Mouse (Mus musculus) midbrain, embryonic 11.5 days (tissue): ENCODE measurements around the gene Sipa1l3. TPM values are rescaled to one million over a fixed set of nuclear protein-coding genes. Genes with fewer than 3 reads are reported as not detected.

ENCODE experiments used
- ATAC-seq: fragments of 200-750 bp; cut with Nextera tagmentation; 2 replicates; pipeline ENCODE4 v1.8.0; 2017; ENCODE audit warnings: moderate TSS enrichment, moderate library complexity; ENCODE audit not compliant: low FRiP score
- DNase-seq: peaks from one replicate; pipeline ENCODE4 v3.0.0; 2015; ENCODE audit warnings: low spot score; ENCODE audit errors: missing footprints
- H3K27ac ChIP-seq: fragments of 300-500 bp; sonication (generic); 2 replicates; pipeline ENCODE4 v1.5.1; 2014; ENCODE audit warnings: low read depth, low read length
- H3K27me3 ChIP-seq: fragments of 300-500 bp; sonication (generic); 2 replicates; pipeline ENCODE4 v1.6.1; 2014; ENCODE audit warnings: mild to moderate bottlenecking, low read length, moderate library complexity, mixed read lengths; ENCODE audit not compliant: control insufficient read depth, insufficient read depth
- H3K36me3 ChIP-seq: fragments of 300-500 bp; sonication (generic); 2 replicates; pipeline ENCODE4 v1.6.1; 2014; ENCODE audit warnings: mild to moderate bottlenecking, low read length, moderate library complexity, mixed read lengths; ENCODE audit not compliant: control insufficient read depth, insufficient read depth
- H3K4me1 ChIP-seq: fragments of 300-500 bp; sonication (generic); 2 replicates; pipeline ENCODE4 v1.6.1; 2014; ENCODE audit warnings: low read length; ENCODE audit not compliant: control insufficient read depth, insufficient read depth
- H3K4me2 ChIP-seq: fragments of 300-500 bp; sonication (generic); 2 replicates; pipeline ENCODE4 v1.6.1; 2014; ENCODE audit warnings: mild to moderate bottlenecking, moderate library complexity
- H3K4me3 ChIP-seq: fragments of 300-500 bp; sonication (generic); 2 replicates; pipeline ENCODE4 v1.5.1; 2014; ENCODE audit warnings: low read depth, low read length
- H3K9ac ChIP-seq: fragments of 300-500 bp; sonication (generic); 2 replicates; pipeline ENCODE4 v1.6.1; 2014; ENCODE audit warnings: low read length
- H3K9me3 ChIP-seq: fragments of 300-500 bp; sonication (generic); 2 replicates; pipeline ENCODE4 v1.6.1; 2016; ENCODE audit warnings: low read length; ENCODE audit not compliant: control insufficient read depth
- WGBS: fragments of 180-500 bp; shearing (Covaris S2); extraction: QIAGEN DNeasy Blood & Tissue Kit; methylation state at CpG from one replicate; pipeline ENCODE4 v1.1.7; 2014; 5-methylcytosine and 5-hydroxymethylcytosine counted together
- polyA plus RNA-seq: library from polyadenylated mRNA; unstranded; fragments of >200 nt; fragmentation: Nextera tagmentation; extraction: Ambion mirVana; gene quantifications from 2 replicates; pipeline ENCODE4 v1.2.1, GENCODE M21; 2014

Sipa1l3 gene
- polyA plus RNA-seq: 5.8 and 7.8 TPM in 2 replicates

- no peaks in the 10 kb centered on the region for H3K9me3 ChIP-seq
- H3K4me3 ChIP-seq: peak within 1 kb of the TSS; percentile 85
- DNase-seq (peak; percentile 99), ATAC-seq (peak; percentile 98)
- peak within 1 kb of the TSS; percentile 79 for H3K9ac ChIP-seq
- H3K4me2 ChIP-seq: peak within 1 kb of the TSS; percentile 90
- peaks cover 16% of the 10 kb centered on the region for H3K4me1 ChIP-seq
- H3K27ac ChIP-seq: peak within 1 kb of the TSS; percentile 4; the same call in 1 of the 2 replicates
- under 1% methylated on average over 86 of the region's 88 CpGs for WGBS
- H3K27me3 ChIP-seq: peaks cover 4% of the 10 kb centered on the region; the same call in 1 of the 2 replicates
- H3K36me3 ChIP-seq: no peaks in the 10 kb centered on the region
Observed at GRCm38 (mm10) chr7:29518421-29519210, at the start of gene Sipa1l3. TSS of gene Sipa1l3 (minus strand) at chr7:29518641.

GRCm38 (mm10) chr7:29563006-29563405 is 44.6 kb upstream of the Sipa1l3 start:
- no peak overlapping the region for H3K27ac ChIP-seq
- H3K27me3 ChIP-seq: no peaks in the 10 kb centered on the region
- H3K4me2 ChIP-seq: no peak overlapping the region
- no peaks in the 10 kb centered on the region for H3K36me3 ChIP-seq
- H3K4me3 ChIP-seq: no peak overlapping the region
- WGBS: 95% methylated on average over 10 of the region's 10 CpGs
- H3K9me3 ChIP-seq: no peaks in the 10 kb centered on the region
- H3K4me1 ChIP-seq: no peaks in the 10 kb centered on the region
- no peak for DNase-seq
- H3K9ac ChIP-seq: no peak overlapping the region
- ATAC-seq: no peak

- no peaks in the 10 kb centered on the region for H3K4me1 ChIP-seq
- H3K27ac ChIP-seq: no peak overlapping the region
- no peak overlapping the region for H3K9ac ChIP-seq
- H3K27me3 ChIP-seq: no peaks in the 10 kb centered on the region
- no peak overlapping the region for H3K4me3 ChIP-seq
- H3K36me3 ChIP-seq: no peaks in the 10 kb centered on the region
- H3K4me2 ChIP-seq: no peak overlapping the region
- 85% methylated on average over 9 of the region's 9 CpGs for WGBS
- ATAC-seq: no peak
- no peaks in the 10 kb centered on the region for H3K9me3 ChIP-seq
- DNase-seq: no peak
Observed at GRCm38 (mm10) chr7:29561046-29561445, 42.6 kb upstream of the Sipa1l3 start.

GRCm38 (mm10) chr7:29559290-29559689 is 40.8 kb upstream of the Sipa1l3 start:
- H3K36me3 ChIP-seq: no peaks in the 10 kb centered on the region
- no peaks in the 10 kb centered on the region for H3K9me3 ChIP-seq
- DNase-seq (no peak), ATAC-seq (no peak)
- H3K4me2 ChIP-seq: no peak overlapping the region
- H3K4me3 ChIP-seq: no peak overlapping the region
- no peaks in the 10 kb centered on the region for H3K4me1 ChIP-seq
- 67% methylated on average over 4 of the region's 4 CpGs for WGBS
- H3K27ac ChIP-seq: no peak overlapping the region
- no peaks in the 10 kb centered on the region for H3K27me3 ChIP-seq
- H3K9ac ChIP-seq: no peak overlapping the region

GRCm38 (mm10) chr7:29558744-29559143 is 40.3 kb upstream of the Sipa1l3 start:
- WGBS: 74% methylated on average over 1 of the region's 1 CpGs
- Histone ChIP-seq H3K4me3 (no peak overlapping the region), H3K27me3 (no peaks in the 10 kb centered on the region), H3K4me2 (no peak overlapping the region), H3K4me1 (no peaks in the 10 kb centered on the region), H3K36me3 (no peaks in the 10 kb centered on the region), H3K27ac (no peak overlapping the region), H3K9me3 (no peaks in the 10 kb centered on the region), H3K9ac (no peak overlapping the region)
- no peak for DNase-seq
- no peak for ATAC-seq

GRCm38 (mm10) chr7:29556283-29556682 is 37.8 kb upstream of the Sipa1l3 start:
- H3K36me3 ChIP-seq: no peaks in the 10 kb centered on the region
- H3K4me2 ChIP-seq: no peak overlapping the region
- H3K9ac ChIP-seq: no peak overlapping the region
- H3K27me3 ChIP-seq: no peaks in the 10 kb centered on the region
- DNase-seq (no peak), ATAC-seq (no peak)
- H3K4me1 ChIP-seq: no peaks in the 10 kb centered on the region
- no peak overlapping the region for H3K4me3 ChIP-seq
- WGBS: 81% methylated on average over 4 of the region's 4 CpGs
- H3K27ac ChIP-seq: no peak overlapping the region
- no peaks in the 10 kb centered on the region for H3K9me3 ChIP-seq

- DNase-seq (no peak), ATAC-seq (no peak)
- Histone ChIP-seq H3K4me2 (no peak overlapping the region), H3K9ac (no peak overlapping the region), H3K9me3 (no peaks in the 10 kb centered on the region), H3K36me3 (no peaks in the 10 kb centered on the region), H3K27me3 (no peaks in the 10 kb centered on the region), H3K4me1 (no peaks in the 10 kb centered on the region), H3K27ac (no peak overlapping the region), H3K4me3 (no peak overlapping the region)
- WGBS: 75% methylated on average over 5 of the region's 5 CpGs
Observed at GRCm38 (mm10) chr7:29555521-29555920, 37.1 kb upstream of the Sipa1l3 start.

- no peak overlapping the region for H3K27ac ChIP-seq
- DNase-seq (no peak), ATAC-seq (no peak)
- H3K4me2 ChIP-seq: no peak overlapping the region
- no peak overlapping the region for H3K9ac ChIP-seq
- H3K36me3 ChIP-seq: no peaks in the 10 kb centered on the region
- no peaks in the 10 kb centered on the region for H3K9me3 ChIP-seq
- WGBS: 92% methylated on average over 13 of the region's 13 CpGs
- no peaks in the 10 kb centered on the region for H3K4me1 ChIP-seq
- H3K4me3 ChIP-seq: no peak overlapping the region
- no peaks in the 10 kb centered on the region for H3K27me3 ChIP-seq
Observed at GRCm38 (mm10) chr7:29555051-29555450, 36.6 kb upstream of the Sipa1l3 start.

GRCm38 (mm10) chr7:29550691-29551090 is 32.2 kb upstream of the Sipa1l3 start:
- Histone ChIP-seq H3K9me3 (no peaks in the 10 kb centered on the region), H3K27ac (no peak overlapping the region), H3K4me3 (no peak overlapping the region), H3K36me3 (no peaks in the 10 kb centered on the region), H3K9ac (no peak overlapping the region), H3K4me1 (no peaks in the 10 kb centered on the region), H3K4me2 (no peak overlapping the region), H3K27me3 (no peaks in the 10 kb centered on the region)
- 66% methylated on average over 3 of the region's 3 CpGs for WGBS
- ATAC-seq (no peak), DNase-seq (no peak)
